Mouse (Mus musculus) effector memory CD4-positive, alpha-beta T cell, adult 7 months (primary cell): ENCODE measurements around the gene Cpsf6. TPM values are rescaled to one million over a fixed set of nuclear protein-coding genes. Genes with fewer than 3 reads are reported as not detected.

Source experiments
- polyA plus RNA-seq: library from polyadenylated mRNA; unstranded; fragments of 100-300 nt; shearing (Covaris generic); gene quantifications from one replicate; pipeline ENCODE4 v1.2.1, GENCODE M21; 2017

Cpsf6 gene
- 111 TPM for polyA plus RNA-seq

GRCm38 (mm10) chr10:117379908-117380307 lies at the start of gene Cpsf6:
Cpsf6 (minus strand) TSS chr10:117380015.

Other genes with a start within 250 kb of the Cpsf6 start
- gene Frs2, start 231.5 kb downstream of the Cpsf6 start, polyA plus RNA-seq: 16.9 TPM
- 60.9 TPM for gene Yeats4, start 155.5 kb downstream of the Cpsf6 start, polyA plus RNA-seq
- gene 9530003J23Rik, start 141.3 kb downstream of the Cpsf6 start, polyA plus RNA-seq: 0.30 TPM
- 0.39 TPM for gene Lyz2, start 97.7 kb downstream of the Cpsf6 start, polyA plus RNA-seq
- not detected for gene Lyz1, start 87.1 kb downstream of the Cpsf6 start, polyA plus RNA-seq
- gene Cpm, start 249.5 kb upstream of the Cpsf6 start, polyA plus RNA-seq: 135 TPM